Mouse (Mus musculus) forebrain, embryonic 11.5 days (tissue): ENCODE measurements around the gene Tspo. TPM values are rescaled to one million over a fixed set of nuclear protein-coding genes. Genes with fewer than 3 reads are reported as not detected.

Experiments
- ATAC-seq: fragments of 200-750 bp; cut with Nextera tagmentation; replicated peaks from 2 replicates; pipeline ENCODE4 v1.8.0; 2017; ENCODE audit warnings: moderate TSS enrichment; ENCODE audit not compliant: low FRiP score
- DNase-seq: peaks from one replicate; pipeline ENCODE4 v3.0.0-alpha.2; 2017; ENCODE audit warnings: low spot score
- H3K27ac ChIP-seq: fragments of 300-500 bp; sonication (generic); 2 replicates; pipeline ENCODE4 v1.5.1; 2014; ENCODE audit warnings: low read depth, low read length
- H3K27me3 ChIP-seq: fragments of 300-500 bp; sonication (generic); 2 replicates; pipeline ENCODE4 v1.6.1; 2014; ENCODE audit warnings: mild to moderate bottlenecking, low read length, mixed read lengths; ENCODE audit not compliant: control insufficient read depth, insufficient read depth
- H3K36me3 ChIP-seq: fragments of 300-500 bp; sonication (generic); 2 replicates; pipeline ENCODE4 v1.6.1; 2014; ENCODE audit warnings: mild to moderate bottlenecking, low read length, moderate library complexity, mixed read lengths; ENCODE audit not compliant: control insufficient read depth, insufficient read depth
- H3K4me1 ChIP-seq: fragments of 300-500 bp; sonication (generic); replicated peaks from 2 replicates; pipeline ENCODE4 v1.6.1; 2014; ENCODE audit warnings: low read length, mixed read lengths; ENCODE audit not compliant: control insufficient read depth, insufficient read depth
- H3K4me2 ChIP-seq: fragments of 300-500 bp; sonication (generic); 2 replicates; pipeline ENCODE4 v1.6.1; 2014; ENCODE audit warnings: low read depth, mild to moderate bottlenecking, low read length, moderate library complexity, mixed read lengths; ENCODE audit not compliant: severe bottlenecking
- H3K4me3 ChIP-seq: fragments of 300-500 bp; sonication (generic); 2 replicates; pipeline ENCODE4 v1.5.1; 2014; ENCODE audit warnings: low read depth, low read length
- H3K9ac ChIP-seq: fragments of 300-500 bp; sonication (generic); 2 replicates; pipeline ENCODE4 v1.6.1; 2014; ENCODE audit warnings: low read length
- H3K9me3 ChIP-seq: fragments of 300-500 bp; sonication (generic); 2 replicates; pipeline ENCODE4 v1.6.1; 2016; ENCODE audit warnings: low read length, mixed read lengths; ENCODE audit not compliant: control insufficient read depth
- WGBS: fragments of 180-500 bp; shearing (Covaris S2); extraction: QIAGEN DNeasy Blood & Tissue Kit; methylation state at CpG from one replicate; pipeline ENCODE4 v1.1.7; 2014; 5-methylcytosine and 5-hydroxymethylcytosine counted together
- polyA plus RNA-seq: library from polyadenylated mRNA; unstranded; fragments of >200 nt; fragmentation: Nextera tagmentation; extraction: Ambion mirVana; gene quantifications from 2 replicates; pipeline ENCODE4 v1.2.1, GENCODE M21; 2014

Gene Tspo
- polyA plus RNA-seq, 1 experiment from 2014 or later = 28.4 TPM

- no peak within 1 kb of the TSS for H3K27ac ChIP-seq
- ATAC-seq (peak; percentile 91), DNase-seq (peak; percentile 98)
- peaks cover 9% of the 10 kb centered on the region; the same call in 1 of the 2 replicates for H3K4me1 ChIP-seq
- peak within 1 kb of the TSS; percentile 66 for H3K9ac ChIP-seq
- no peaks in the 10 kb centered on the region for H3K27me3 ChIP-seq
- H3K4me2 ChIP-seq = peak within 1 kb of the TSS; percentile 87
- H3K9me3 ChIP-seq = no peaks in the 10 kb centered on the region
- WGBS = under 1% methylated on average over 68 of the region's 68 CpGs
- no peaks in the 10 kb centered on the region for H3K36me3 ChIP-seq
- peak within 1 kb of the TSS; percentile 78 for H3K4me3 ChIP-seq
These were observed 31.3 kb downstream of the Tspo start, which contains the start of gene Ttll12 for GRCm38 (mm10) chr15:83594513-83595363. Gene Ttll12 (minus strand): TSS chr15:83595157.

DNA sequence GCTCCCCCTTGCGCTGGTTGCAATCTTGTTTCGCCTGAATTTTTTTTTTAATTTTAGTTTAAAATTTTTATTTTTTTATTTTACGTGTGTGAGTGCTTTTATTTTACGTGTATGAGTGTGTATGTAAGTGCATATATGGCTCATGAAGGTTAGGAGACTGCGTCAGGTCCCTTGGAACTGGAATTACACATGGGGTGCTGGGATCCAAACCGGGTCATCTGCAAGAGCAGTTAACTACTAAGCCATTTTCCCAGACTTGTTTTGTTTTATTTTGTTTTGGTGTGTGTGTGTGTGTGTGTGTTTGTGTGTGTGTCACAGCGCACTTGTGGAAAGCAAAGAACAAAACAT is 31.9 kb downstream of the Tspo start:
- Histone ChIP-seq H3K36me3 (no peaks in the 10 kb centered on the region), H3K27me3 (no peaks in the 10 kb centered on the region), H3K4me3 (peak overlapping the region; percentile 78), H3K4me2 (peak overlapping the region; percentile 87), H3K27ac (no peak overlapping the region), H3K9ac (peak overlapping the region; percentile 39), H3K9me3 (no peaks in the 10 kb centered on the region), H3K4me1 (peaks cover 9% of the 10 kb centered on the region; the same call in 1 of the 2 replicates)
- ATAC-seq (peak; percentile 26; the same call in 1 of the 2 replicates), DNase-seq (no peak)
- 38% methylated on average over 7 of the region's 7 CpGs for WGBS

- Histone ChIP-seq H3K27ac (no peak overlapping the region), H3K36me3 (no peaks in the 10 kb centered on the region), H3K9me3 (no peaks in the 10 kb centered on the region), H3K27me3 (no peaks in the 10 kb centered on the region), H3K4me3 (no peak overlapping the region), H3K9ac (no peak overlapping the region), H3K4me1 (peaks cover 9% of the 10 kb centered on the region; the same call in 1 of the 2 replicates), H3K4me2 (no peak overlapping the region)
- no peak for ATAC-seq
- 90% methylated on average over 4 of the region's 4 CpGs for WGBS
- no peak for DNase-seq
These were observed 33.4 kb downstream of the Tspo start for GRCm38 (mm10) chr15:83596833-83597232.

- no peak overlapping the region for H3K4me2 ChIP-seq
- 76% methylated on average over 4 of the region's 4 CpGs for WGBS
- H3K27ac ChIP-seq = no peak overlapping the region
- no peaks in the 10 kb centered on the region for H3K9me3 ChIP-seq
- no peaks in the 10 kb centered on the region for H3K36me3 ChIP-seq
- no peak for ATAC-seq
- H3K4me3 ChIP-seq = no peak overlapping the region
- no peak overlapping the region for H3K9ac ChIP-seq
- no peaks in the 10 kb centered on the region for H3K4me1 ChIP-seq
- no peaks in the 10 kb centered on the region for H3K27me3 ChIP-seq
- no peak for DNase-seq
These were observed 37.8 kb downstream of the Tspo start for GRCm38 (mm10) chr15:83601185-83601584.

- H3K9ac ChIP-seq = no peak overlapping the region
- H3K4me1 ChIP-seq = no peaks in the 10 kb centered on the region
- no peaks in the 10 kb centered on the region for H3K36me3 ChIP-seq
- ATAC-seq (no peak), DNase-seq (no peak)
- 87% methylated on average over 13 of the region's 13 CpGs for WGBS
- no peak overlapping the region for H3K4me2 ChIP-seq
- H3K9me3 ChIP-seq = no peaks in the 10 kb centered on the region
- no peaks in the 10 kb centered on the region for H3K27me3 ChIP-seq
- no peak overlapping the region for H3K4me3 ChIP-seq
- H3K27ac ChIP-seq = no peak overlapping the region
These were observed 39.1 kb downstream of the Tspo start for GRCm38 (mm10) chr15:83602372-83603045.

DNA sequence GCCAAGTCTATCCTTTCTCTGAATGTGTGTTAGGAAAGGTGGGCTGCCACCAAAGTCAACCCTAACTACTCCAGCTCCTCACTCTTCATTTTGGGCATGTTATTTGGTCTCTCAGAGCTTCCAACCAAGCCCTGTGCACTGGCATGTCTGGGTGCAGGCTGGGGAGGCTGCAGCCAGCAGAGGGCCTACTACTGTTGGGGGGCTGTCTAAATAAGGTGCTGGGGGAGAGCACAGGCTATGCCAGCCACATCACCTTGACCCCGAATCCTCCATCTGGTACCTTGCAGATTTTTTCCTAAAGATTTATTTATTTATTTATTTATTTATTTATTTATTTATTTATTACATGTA is 39.6 kb downstream of the Tspo start:
- Histone ChIP-seq H3K4me1 (no peaks in the 10 kb centered on the region), H3K4me2 (no peak overlapping the region), H3K36me3 (no peaks in the 10 kb centered on the region), H3K4me3 (no peak overlapping the region), H3K9ac (no peak overlapping the region), H3K27ac (no peak overlapping the region), H3K9me3 (no peaks in the 10 kb centered on the region), H3K27me3 (no peaks in the 10 kb centered on the region)
- 96% methylated on average over 1 of the region's 1 CpGs for WGBS
- DNase-seq (no peak), ATAC-seq (no peak)

DNA sequence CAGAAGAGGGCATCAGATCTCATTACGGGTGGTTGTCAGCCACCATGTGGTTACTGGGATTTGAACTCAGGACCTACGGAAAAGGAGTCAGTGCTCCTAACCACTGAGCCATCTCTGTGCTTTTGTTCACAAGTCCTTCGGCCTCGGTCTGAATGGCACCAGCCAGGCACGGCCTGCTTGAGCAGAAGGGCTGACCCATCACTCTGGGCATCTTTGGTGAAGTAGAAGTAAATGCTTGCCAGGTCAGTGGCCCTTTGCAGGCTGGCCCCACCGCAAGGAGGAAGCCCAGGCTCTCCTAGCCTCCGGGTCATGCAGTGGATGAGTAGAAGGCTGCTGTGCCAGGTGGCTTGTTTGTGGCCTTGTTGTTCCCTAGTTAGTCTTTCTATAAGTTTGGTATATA is 40.0 kb downstream of the Tspo start:
- Histone ChIP-seq H3K27ac (no peak overlapping the region), H3K27me3 (no peaks in the 10 kb centered on the region), H3K4me1 (no peaks in the 10 kb centered on the region), H3K9ac (no peak overlapping the region), H3K36me3 (no peaks in the 10 kb centered on the region), H3K4me3 (no peak overlapping the region), H3K4me2 (no peak overlapping the region), H3K9me3 (no peaks in the 10 kb centered on the region)
- ATAC-seq (no peak), DNase-seq (no peak)
- WGBS = 94% methylated on average over 7 of the region's 7 CpGs

GRCm38 (mm10) chr15:83606216-83606615 is 42.8 kb downstream of the Tspo start:
- ATAC-seq = no peak
- no peaks in the 10 kb centered on the region for H3K36me3 ChIP-seq

More at GRCm38 (mm10) chr15:83606216-83606615, 42.8 kb downstream of the Tspo start:
- Histone ChIP-seq H3K4me2 (no peak overlapping the region), H3K9me3 (no peaks in the 10 kb centered on the region), H3K27me3 (no peaks in the 10 kb centered on the region), H3K27ac (no peak overlapping the region), H3K4me1 (no peaks in the 10 kb centered on the region), H3K4me3 (no peak overlapping the region), H3K9ac (no peak overlapping the region)
- no peak for DNase-seq
- WGBS = 93% methylated on average over 11 of the region's 11 CpGs
